Mouse (Mus musculus) adrenal gland (tissue): ENCODE measurements around the gene Dot1l.

Experiments
- intact Hi-C: fragments of 180-260 bp; cut with DNase I; formaldehyde crosslinking; loops from one replicate; pipeline ENCODE4 v1.15.1; 2025

The Dot1l gene

GRCm38 (mm10) chr10:80807057-80807627 is 52.1 kb downstream of the Dot1l start:
- intact Hi-C loops: loop anchor here (5.0 kb wide), 1 partner anchor 60 kb away; no protein-coding TSS in a partner anchor

GRCm38 (mm10) chr10:80808099-80808984 is 53.3 kb downstream of the Dot1l start:
- intact Hi-C loops: loop anchor here (5.0 kb wide), 1 partner anchor 61 kb away; no protein-coding TSS in a partner anchor

- intact Hi-C loops: loop anchor here (5.0 kb wide), 1 partner anchor 62 kb away; no protein-coding TSS in a partner anchor
These were observed 54.1 kb downstream of the Dot1l start for GRCm38 (mm10) chr10:80808985-80809632.

- intact Hi-C loops: loop anchor here (10.0 kb wide), 1 partner anchor 185 kb away; no protein-coding TSS in a partner anchor
These were observed 55.1 kb downstream of the Dot1l start for GRCm38 (mm10) chr10:80810084-80810483.

- intact Hi-C loops: loop anchor here (10.0 kb wide), 1 partner anchor 182 kb away; no protein-coding TSS in a partner anchor
These were observed 57.5 kb downstream of the Dot1l start for GRCm38 (mm10) chr10:80812391-80813041.

- intact Hi-C loops: loop anchor here (10.0 kb wide), 1 partner anchor 181 kb away; no protein-coding TSS in a partner anchor
These were observed 58.4 kb downstream of the Dot1l start, which contains the start of gene Jsrp1 for GRCm38 (mm10) chr10:80813366-80813765. Jsrp1 (minus strand) TSS chr10:80813498.

- intact Hi-C loops: loop anchor here (10.0 kb wide), 1 partner anchor 180 kb away; no protein-coding TSS in a partner anchor
These were observed 59.8 kb downstream of the Dot1l start for GRCm38 (mm10) chr10:80814800-80815199.

- intact Hi-C loops: loop anchor here (10.0 kb wide), 1 partner anchor 178 kb away; no protein-coding TSS in a partner anchor
These were observed 61.3 kb downstream of the Dot1l start for GRCm38 (mm10) chr10:80816303-80816702.

- intact Hi-C loops: loop anchor here (10.0 kb wide), 1 partner anchor 178 kb away; no protein-coding TSS in a partner anchor
These were observed 62.2 kb downstream of the Dot1l start for GRCm38 (mm10) chr10:80817164-80817563.

GRCm38 (mm10) chr10:80817955-80818354 is 62.9 kb downstream of the Dot1l start:
- intact Hi-C loops: loop anchor here (10.0 kb wide), 1 partner anchor 177 kb away; no protein-coding TSS in a partner anchor

GRCm38 (mm10) chr10:80818599-80819281 is 63.7 kb downstream of the Dot1l start:
- intact Hi-C loops: loop anchor here (10.0 kb wide), 1 partner anchor 176 kb away; no protein-coding TSS in a partner anchor

GRCm38 (mm10) chr10:80819406-80819805 is 64.4 kb downstream of the Dot1l start:
- intact Hi-C loops: loop anchor here (10.0 kb wide), 1 partner anchor 175 kb away; no protein-coding TSS in a partner anchor

GRCm38 (mm10) chr10:80821991-80822390 is 67.0 kb downstream of the Dot1l start:
- intact Hi-C loops: loop anchor here (2.0 kb wide), 1 partner anchor 59 kb away; no protein-coding TSS in a partner anchor

- intact Hi-C loops: loop anchor here (2.0 kb wide), 1 partner anchor 58 kb away; no protein-coding TSS in a partner anchor
These were observed 67.5 kb downstream of the Dot1l start for GRCm38 (mm10) chr10:80822528-80822927.

- intact Hi-C loops: loop anchor here (2.0 kb wide), 1 partner anchor 57 kb away; no protein-coding TSS in a partner anchor
These were observed 68.3 kb downstream of the Dot1l start for GRCm38 (mm10) chr10:80823316-80823715.

- intact Hi-C loops: loop anchor here (2.0 kb wide), 1 partner anchor 57 kb away; no protein-coding TSS in a partner anchor
These were observed 69.0 kb downstream of the Dot1l start for GRCm38 (mm10) chr10:80823847-80824643.

GRCm38 (mm10) chr10:80824827-80825226 is 69.8 kb downstream of the Dot1l start:
- intact Hi-C loops: no loop called here

- intact Hi-C loops: no loop called here
These were observed 71.4 kb downstream of the Dot1l start, which contains the start of gene Oaz1 for GRCm38 (mm10) chr10:80826151-80827062. Oaz1 (plus strand) TSS chr10:80826656.
